Mouse (Mus musculus) sigmoid colon, adult 10 weeks (tissue): Measurements from ENCODE around the gene Dynlrb2. TPM values are rescaled to one million over a fixed set of nuclear protein-coding genes. Genes with fewer than 3 reads are reported as not detected.

ENCODE experiments used
- polyA plus RNA-seq: library from polyadenylated mRNA; stranded (reverse); fragments of 350-450 nt; fragmentation: Illumina TruSeq; extraction: RNeasy Lipid Tissue Mini Kit (QIAGEN cat#74804); gene quantifications from one replicate; pipeline ENCODE4 v1.2.3, GENCODE M21; 2014; ENCODE audit warnings: low read depth, low replicate concordance

The Dynlrb2 gene
- not detected for polyA plus RNA-seq

GRCm38 (mm10) chr8:116504477-116505120 lies at the start of gene Dynlrb2:
Gene Dynlrb2 (plus strand): TSS chr8:116504974.

Other genes with a start within 250 kb of the Dynlrb2 start
- 0.16 TPM for gene Cdyl2, start 228.0 kb downstream of the Dynlrb2 start, polyA plus RNA-seq